Mouse (Mus musculus): ENCODE data around the gene Smox. TPM values are rescaled to one million over a fixed set of nuclear protein-coding genes. Genes with fewer than 3 reads are reported as not detected.
A peak's percentile ranks its signal among the peaks of the same experiment; 100 is the strongest.

Smox gene
- total RNA-seq, 1 experiment from 2014 or later: 17.9 TPM

DNA sequence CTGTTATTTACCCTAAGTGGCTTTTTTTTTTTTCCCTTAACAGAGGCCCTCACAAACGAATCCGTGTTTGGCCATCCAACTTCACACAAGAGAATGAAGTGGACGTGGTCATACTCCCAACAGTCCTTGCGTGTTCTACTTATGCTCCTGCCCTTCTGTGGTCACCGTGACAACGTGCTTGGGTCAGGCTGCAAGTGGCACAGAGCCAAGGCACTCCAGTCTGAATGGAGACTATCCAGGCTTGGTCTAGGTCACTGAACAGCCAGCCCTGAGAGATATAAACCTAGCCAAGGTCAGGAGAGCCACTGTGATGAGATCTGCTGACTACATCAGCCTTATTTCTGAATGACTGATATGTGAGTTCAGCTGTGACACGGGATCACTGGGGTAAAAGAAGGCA lies 47.0 kb downstream of the Smox start:
- ATAC-seq (replicated peaks in 1 of 2; ENCODE audit: insufficient read depth in 1 of 2, low FRiP score in 2 of 2, low TSS enrichment in 1 of 2, low read depth in 1 of 2, poor library complexity in 2 of 2, severe bottlenecking in 2 of 2): no peak

DNA sequence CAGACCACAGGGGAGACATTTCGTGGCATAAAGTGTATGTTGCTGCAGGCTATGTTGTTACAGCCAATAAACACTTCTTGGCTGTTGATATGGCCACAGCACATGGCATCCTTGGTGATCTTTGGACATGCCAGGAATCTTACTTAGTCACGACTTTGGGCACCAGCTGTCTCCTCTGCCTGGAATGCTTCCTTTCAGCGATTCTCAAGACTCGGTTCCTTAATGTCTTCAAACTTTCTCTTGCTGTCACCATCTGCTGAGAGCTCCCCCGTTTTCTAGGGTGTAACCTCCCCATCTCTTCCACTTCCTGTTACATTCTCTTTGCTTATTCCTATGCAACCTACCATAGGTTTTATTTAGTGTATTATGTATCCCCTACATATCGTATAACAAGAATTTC lies 48.5 kb downstream of the Smox start:
- ATAC-seq (replicated peaks in 1 of 2; ENCODE audit: insufficient read depth in 1 of 2, low FRiP score in 2 of 2, low TSS enrichment in 1 of 2, low read depth in 1 of 2, poor library complexity in 2 of 2, severe bottlenecking in 2 of 2): no peak

DNA sequence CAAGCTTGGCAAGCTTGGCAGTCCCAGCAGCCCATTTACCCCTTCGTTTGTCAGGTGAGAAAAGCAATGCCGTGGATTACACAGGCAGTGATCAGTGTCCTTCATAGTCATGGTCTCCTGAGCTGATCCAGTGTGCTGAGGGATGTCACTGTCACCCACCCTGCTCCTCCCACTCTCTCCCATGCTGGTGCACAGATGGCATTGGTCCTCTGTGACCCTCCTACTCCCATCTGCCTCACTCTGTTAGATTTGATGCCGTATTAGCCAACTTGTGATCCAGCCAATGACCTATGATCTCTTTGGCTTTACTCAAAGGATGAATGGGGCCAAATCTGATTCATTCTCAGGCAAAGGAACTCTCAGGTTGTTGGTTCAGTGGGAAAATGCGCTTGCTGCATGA lies 50.4 kb downstream of the Smox start:
- no peak for ATAC-seq (replicated peaks in 1 of 2; ENCODE audit: insufficient read depth in 1 of 2, low FRiP score in 2 of 2, low TSS enrichment in 1 of 2, low read depth in 1 of 2, poor library complexity in 2 of 2, severe bottlenecking in 2 of 2)

DNA sequence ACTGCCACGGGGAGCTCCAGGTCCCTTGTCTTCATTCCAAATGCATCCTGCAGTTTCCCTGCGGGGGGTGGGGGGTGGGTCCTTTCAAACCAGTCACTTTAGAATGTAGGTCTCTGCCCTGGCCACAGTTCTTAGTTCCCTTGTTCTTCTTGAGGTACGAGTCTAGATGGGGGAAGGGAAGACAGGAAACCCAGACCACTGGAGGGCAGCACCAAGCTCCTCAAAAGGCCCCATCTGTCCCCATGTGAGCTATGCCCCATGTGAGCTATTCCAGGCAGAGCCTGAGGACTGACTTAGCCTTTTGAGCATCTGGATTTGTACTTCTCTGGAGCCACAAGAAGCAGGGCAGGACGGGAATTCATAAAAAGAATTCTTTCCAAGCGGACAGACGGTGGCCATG lies 51.2 kb downstream of the Smox start:
- ATAC-seq (replicated peaks in 1 of 2; ENCODE audit: insufficient read depth in 1 of 2, low FRiP score in 2 of 2, low TSS enrichment in 1 of 2, low read depth in 1 of 2, poor library complexity in 2 of 2, severe bottlenecking in 2 of 2): 0 out of 4 replicates have a peak, but pooled peaks of 1 of the 2 experiments have one; percentile 18

DNA sequence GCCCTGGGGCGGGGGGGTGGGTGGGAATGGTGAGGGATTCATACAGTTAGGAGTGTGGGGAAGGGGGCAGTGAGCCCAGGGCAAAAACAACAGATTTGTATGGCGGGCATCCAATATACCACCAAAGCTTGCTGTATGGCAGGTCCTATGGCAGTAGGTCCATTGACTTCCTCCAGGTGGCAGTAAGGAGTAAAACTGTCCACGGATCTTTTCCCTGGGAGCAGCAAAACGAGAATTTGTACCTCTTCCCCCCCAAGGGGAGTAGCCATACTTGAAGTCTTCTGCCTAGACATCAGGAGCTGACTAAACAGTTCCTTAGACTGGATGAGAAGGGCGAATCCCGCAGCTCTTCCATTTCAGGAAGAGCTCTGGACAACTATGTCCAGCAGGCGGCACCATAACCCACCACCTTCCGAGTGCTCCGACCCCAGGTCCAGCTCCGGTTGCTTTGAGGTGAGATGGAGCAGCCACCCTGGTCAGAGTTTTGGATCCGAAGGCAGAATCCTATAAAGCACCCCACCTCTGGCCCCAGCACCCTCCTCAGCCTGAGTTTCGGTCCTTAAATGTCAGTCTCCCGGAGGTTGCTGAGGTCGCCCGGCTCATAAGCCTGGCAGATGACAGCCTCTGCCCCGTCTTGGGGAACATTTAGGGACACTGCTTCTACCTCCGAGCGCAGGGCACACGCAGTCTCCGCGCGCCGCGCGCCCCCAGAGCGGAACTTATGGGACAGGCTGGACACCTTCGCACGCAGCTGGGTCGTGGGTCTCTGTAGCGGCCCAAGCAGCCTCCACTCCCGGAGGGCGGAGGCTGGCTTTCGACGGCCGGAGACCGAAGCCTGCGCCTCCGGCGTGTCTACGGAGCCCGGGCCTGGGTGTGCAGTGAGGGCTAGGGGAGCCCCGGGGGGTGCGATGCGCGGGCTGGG lies 54.4 kb downstream of the Smox start:
- ATAC-seq (replicated peaks in 1 of 2; ENCODE audit: insufficient read depth in 1 of 2, low FRiP score in 2 of 2, low TSS enrichment in 1 of 2, low read depth in 1 of 2, poor library complexity in 2 of 2, severe bottlenecking in 2 of 2): peak; percentile 57 to 63

DNA sequence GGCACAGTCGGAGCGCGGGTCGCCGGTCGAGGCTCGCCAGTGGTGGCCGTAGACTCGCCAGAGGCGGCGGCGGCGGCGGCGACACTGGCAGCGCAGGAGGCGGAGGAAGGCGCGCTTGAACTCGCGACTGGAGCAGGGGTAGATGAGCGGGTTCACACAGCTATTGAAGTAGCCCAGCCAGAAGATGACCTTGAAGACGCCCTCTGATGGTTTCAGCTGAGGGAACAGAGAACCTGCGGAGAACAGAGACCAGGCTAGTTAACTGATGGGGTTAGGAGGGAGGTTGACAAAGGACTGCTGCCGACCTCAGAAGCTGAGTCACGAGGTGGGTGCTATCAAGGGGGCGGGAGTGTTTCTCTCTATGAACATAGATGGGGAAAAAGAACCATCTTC lies 55.0 kb downstream of the Smox start:
- no peak for ATAC-seq (replicated peaks in 1 of 2; ENCODE audit: insufficient read depth in 1 of 2, low FRiP score in 2 of 2, low TSS enrichment in 1 of 2, low read depth in 1 of 2, poor library complexity in 2 of 2, severe bottlenecking in 2 of 2)

DNA sequence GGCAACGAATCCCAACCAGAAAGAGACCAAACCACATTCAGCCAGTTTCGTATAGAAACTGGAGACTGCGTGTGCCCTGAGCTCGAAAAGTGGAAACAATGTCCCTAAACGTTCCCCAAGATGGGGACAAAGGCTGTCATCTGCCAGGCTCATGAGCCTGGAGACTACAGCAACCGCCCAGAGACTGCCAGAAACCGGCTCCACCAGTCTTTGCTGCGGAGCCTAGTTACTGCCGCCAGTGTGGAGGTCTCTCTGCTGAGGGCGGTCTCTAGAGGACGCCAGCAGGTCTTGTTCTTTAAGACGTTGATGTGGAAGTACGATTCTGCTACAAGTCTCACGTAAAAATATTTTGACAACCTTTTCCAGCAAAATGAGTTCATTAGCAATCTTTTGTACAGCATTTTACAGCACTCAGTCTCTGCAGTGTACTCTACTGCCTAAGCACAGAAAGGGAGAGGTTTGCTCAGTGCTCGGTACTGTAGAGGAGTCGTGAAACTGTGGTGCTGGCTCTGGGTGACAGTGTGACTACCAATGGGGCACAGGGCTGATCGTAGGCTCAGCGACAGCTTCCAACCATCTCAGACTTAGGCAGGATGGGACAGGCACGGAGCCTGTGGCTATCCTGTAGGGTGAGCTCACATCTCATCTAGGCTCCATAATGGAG lies 55.6 kb downstream of the Smox start:
- 0 out of 4 replicates have a peak, but pooled peaks of 1 of the 2 experiments have one; percentile 20 for ATAC-seq (replicated peaks in 1 of 2; ENCODE audit: insufficient read depth in 1 of 2, low FRiP score in 2 of 2, low TSS enrichment in 1 of 2, low read depth in 1 of 2, poor library complexity in 2 of 2, severe bottlenecking in 2 of 2)

DNA sequence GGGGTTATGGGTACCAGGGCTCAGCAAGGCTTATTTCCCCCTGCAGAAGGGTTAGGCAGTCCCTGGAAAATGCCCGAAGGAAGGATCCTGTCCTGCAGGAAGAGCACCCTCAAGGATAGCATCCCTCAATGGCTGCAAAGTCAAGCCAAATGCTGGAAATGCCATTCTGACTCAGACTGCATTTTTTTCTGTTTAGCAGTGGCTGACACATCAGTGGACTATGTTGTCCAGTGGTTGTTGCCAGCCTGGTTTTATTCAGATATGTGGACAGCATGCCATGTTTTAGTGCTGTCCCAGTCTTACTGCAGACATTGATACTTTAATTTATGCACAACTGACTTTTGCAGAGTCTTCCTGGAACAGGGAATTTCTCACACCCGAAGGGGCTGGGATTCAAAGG lies 57.0 kb downstream of the Smox start:
- ATAC-seq (replicated peaks in 1 of 2; ENCODE audit: insufficient read depth in 1 of 2, low FRiP score in 2 of 2, low TSS enrichment in 1 of 2, low read depth in 1 of 2, poor library complexity in 2 of 2, severe bottlenecking in 2 of 2): no peak

DNA sequence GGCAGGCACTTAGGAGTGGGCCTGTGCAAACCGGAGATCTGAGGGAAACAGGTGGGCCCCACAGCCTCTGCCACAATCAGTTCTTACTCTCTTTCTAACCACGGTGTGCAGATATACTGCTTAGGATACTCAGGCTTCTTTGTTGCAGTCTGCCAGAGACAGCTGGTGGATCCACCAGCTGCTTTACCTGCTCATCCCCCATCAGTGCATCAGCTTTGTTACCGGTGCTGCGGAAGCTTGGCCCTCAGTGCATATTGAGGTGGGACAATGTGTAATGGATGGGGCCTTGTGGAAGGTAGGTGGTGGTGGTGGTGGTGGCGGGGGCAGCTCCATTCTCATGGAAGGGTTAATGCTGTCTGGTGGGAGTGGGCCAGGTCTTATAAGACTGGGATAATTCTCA lies 57.8 kb downstream of the Smox start:
- no peak for ATAC-seq (replicated peaks in 1 of 2; ENCODE audit: insufficient read depth in 1 of 2, low FRiP score in 2 of 2, low TSS enrichment in 1 of 2, low read depth in 1 of 2, poor library complexity in 2 of 2, severe bottlenecking in 2 of 2)

DNA sequence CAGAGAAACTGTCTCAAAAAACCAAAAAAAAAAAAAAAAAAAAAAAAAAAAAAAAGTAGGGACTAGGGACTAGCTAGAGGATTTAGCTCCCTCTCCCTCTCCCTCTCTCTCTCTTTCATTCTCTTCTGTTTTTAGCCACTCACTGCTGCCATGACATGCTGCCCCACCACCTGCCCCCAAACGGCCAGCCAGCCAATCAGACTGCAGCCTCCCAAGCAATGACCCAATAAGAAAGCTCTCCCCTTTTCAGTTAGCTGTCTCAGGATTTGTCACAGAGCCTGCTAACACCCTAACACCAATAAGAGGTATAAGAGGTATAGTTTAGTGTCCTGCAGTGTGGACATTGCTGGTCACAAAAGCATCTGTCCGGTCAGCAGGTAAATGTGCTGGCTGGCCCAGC lies 59.2 kb downstream of the Smox start:
- no peak for ATAC-seq (replicated peaks in 1 of 2; ENCODE audit: insufficient read depth in 1 of 2, low FRiP score in 2 of 2, low TSS enrichment in 1 of 2, low read depth in 1 of 2, poor library complexity in 2 of 2, severe bottlenecking in 2 of 2)

DNA sequence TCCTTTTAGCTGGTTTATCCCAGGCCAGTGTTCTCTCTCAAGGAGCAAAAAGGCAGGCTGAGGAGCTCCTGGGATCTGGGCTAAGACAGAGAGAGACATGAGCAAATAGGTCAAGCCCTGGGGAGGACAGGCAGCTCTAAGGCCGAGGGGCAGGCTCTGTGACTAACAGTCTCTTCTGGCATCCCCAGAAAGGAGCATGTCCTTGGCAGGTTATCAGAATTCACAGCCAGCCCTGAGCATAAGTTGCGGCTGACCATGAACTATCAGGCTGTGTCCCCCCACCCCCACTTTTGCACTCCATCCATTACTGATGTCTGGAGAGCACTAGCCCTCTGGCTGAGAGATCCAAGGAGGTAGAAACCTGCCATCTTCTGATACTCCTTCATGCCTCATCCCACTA lies 59.6 kb downstream of the Smox start:
- no peak for ATAC-seq (replicated peaks in 1 of 2; ENCODE audit: insufficient read depth in 1 of 2, low FRiP score in 2 of 2, low TSS enrichment in 1 of 2, low read depth in 1 of 2, poor library complexity in 2 of 2, severe bottlenecking in 2 of 2)

DNA sequence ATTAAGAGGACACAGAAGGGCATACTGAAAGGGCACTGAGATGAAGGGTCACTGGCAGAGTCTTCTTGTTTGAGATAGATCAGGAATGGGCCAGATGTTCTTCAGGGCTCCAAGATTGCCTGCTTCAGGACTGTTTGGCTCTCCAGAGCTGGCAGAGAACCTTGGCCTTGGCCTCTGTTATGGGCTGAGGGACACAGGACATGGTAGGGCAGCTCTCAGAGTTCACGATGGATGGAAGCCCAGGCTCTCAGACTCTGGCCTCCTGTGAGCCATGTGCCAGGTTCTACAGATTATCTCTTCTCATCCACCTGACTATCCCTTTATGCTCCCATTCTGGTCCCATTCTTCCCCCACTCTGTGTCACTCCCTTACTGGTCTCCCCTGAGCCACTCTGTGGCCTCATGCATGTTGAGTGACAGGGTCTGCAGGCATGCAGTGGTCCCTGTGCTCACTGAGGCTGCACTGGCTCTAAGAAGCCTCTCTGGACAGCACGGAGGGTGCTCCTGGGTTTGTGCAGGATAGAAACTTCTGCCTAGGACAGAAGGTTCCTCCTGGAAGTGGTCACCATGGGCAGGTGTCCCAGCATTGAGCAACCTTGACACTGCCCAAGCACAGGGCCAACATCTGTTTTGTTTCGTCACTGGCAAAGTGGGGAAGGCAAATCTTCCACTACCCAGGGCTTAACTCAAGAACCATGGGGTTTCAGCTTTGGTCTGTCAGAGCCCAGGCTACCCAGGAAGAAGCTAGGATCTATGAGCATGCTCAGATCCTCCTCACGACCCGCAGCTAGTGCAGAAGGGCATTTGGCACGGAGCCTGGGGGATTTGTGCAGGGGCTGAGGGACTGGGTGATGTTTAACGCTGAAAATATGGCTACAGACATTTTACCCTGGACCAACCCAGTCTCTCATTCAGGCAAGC lies 60.7 kb downstream of the Smox start:
- ATAC-seq (replicated peaks in 1 of 2; ENCODE audit: insufficient read depth in 1 of 2, low FRiP score in 2 of 2, low TSS enrichment in 1 of 2, low read depth in 1 of 2, poor library complexity in 2 of 2, severe bottlenecking in 2 of 2): peak in 1 of 2 experiments; percentile 18; a peak in 1 of 4 replicates

DNA sequence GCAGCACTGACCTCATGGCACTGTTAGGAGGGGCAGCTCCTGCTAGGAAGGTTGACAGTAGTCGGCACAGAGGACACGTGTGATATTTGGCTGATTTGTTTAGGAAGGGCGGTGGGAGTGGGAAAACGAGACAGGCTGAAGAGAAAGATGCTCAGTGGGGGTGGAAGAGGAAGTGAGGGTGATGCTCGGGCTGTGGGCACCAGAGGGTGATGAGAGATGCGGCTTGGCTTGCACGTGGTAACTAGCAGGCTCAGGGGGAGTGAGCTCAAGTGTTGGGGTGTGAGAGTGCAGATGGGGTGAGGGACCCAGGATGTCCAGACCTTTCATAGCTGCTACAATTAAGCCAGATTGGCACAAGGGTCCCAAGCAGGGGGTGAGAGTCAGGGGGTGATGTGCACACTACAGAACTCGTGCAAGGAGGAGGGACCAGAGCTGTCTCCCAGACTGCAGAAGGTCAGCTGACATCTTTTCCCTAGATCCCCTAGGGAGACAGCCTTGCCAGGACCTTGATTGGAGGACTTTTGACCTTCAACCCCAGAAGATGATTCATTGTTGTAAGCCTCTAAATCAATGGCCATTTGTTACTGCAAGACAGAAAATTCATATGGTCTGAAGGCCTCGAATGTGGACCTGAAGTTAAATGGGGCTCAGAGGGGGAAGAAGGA lies 61.6 kb downstream of the Smox start:
- ATAC-seq (replicated peaks in 1 of 2; ENCODE audit: insufficient read depth in 1 of 2, low FRiP score in 2 of 2, low TSS enrichment in 1 of 2, low read depth in 1 of 2, poor library complexity in 2 of 2, severe bottlenecking in 2 of 2): peak; percentile 39 to 56; a peak in 3 of 4 replicates

DNA sequence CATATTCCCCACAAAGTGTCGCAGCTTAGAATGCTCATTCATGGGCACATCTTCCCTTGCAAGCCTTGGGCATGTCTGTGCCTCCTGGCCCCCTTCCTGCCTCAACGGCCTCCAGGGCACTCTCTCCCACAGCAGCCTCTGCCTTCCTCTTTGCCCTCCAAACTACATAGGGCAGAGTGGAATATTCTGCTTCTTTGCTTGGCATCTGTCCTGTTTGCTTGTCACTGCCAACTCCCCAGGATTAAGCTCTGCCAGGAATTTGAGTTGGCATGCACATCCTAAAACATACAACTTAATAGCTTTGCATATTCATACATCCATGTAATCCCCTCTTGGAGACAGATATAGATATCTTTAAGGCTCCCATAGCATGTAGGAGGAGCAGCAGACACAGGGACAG lies 66.6 kb downstream of the Smox start:
- ATAC-seq (replicated peaks in 1 of 2; ENCODE audit: insufficient read depth in 1 of 2, low FRiP score in 2 of 2, low TSS enrichment in 1 of 2, low read depth in 1 of 2, poor library complexity in 2 of 2, severe bottlenecking in 2 of 2): no peak

DNA sequence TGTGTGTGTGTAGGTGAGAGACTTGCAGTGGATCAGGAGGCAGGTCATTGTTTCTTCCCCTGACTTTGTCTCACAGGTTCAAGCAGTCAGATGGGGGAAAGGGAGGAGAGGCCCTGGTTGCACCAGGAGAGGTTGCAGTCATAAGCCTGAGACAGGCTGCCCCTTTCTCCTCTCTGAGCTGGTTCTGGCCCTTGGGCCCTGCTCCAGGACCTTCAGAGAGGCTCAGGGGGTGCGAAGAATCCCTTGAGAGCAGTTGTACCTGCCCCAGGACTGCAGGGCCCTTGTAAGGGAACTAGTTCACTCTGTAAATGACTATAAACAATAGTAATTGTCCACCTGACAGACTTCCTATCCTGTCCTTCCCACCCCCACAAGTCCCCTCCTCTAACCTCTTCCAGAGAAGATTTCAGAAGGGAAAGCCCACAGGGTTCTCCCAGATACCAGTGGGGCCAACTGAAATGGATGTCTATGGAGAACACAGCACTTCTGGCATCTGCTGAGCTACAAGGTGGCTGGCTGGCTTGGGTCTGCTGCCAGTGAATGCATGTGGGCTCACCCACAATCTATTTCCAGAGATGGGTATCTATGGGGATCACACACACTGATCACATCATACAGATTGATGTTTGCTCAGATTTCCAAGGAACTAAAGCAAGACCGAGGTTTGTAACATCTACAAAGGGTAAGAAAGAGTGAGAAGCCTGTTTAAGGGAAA lies 69.1 kb downstream of the Smox start:
- no peak for ATAC-seq (replicated peaks in 1 of 2; ENCODE audit: insufficient read depth in 1 of 2, low FRiP score in 2 of 2, low TSS enrichment in 1 of 2, low read depth in 1 of 2, poor library complexity in 2 of 2, severe bottlenecking in 2 of 2)

DNA sequence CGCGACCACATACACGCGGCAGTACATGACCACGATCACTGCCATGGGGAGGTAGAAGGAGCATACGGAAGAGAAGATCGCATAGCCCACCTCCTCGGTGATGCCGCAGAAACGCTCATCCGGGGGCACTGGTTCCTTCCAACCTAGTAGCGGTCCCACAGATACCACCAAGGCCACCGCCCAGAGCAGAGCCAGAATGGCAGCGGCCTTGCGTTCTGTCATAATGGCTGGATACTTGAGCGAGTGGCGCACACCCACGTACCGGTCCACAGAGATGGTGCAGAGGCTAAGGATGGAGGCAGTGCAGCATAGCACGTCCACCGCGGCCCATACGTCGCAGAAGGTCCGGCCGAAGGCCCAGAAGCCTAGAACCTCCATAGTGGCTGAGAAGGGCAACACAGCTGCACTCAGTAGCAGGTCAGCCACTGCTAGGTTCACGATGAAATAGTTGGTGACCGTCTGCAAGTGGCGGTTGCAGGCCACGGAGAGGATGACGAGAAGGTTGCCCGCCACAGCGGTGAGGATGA lies 70.1 kb downstream of the Smox start:
- ATAC-seq (replicated peaks in 1 of 2; ENCODE audit: insufficient read depth in 1 of 2, low FRiP score in 2 of 2, low TSS enrichment in 1 of 2, low read depth in 1 of 2, poor library complexity in 2 of 2, severe bottlenecking in 2 of 2): peak; percentile 5 to 30; a peak in 1 of 4 replicates
